Mouse (Mus musculus) C2C12 (cell line): ENCODE results near the gene Dhdh. TPM values are rescaled to one million over a fixed set of nuclear protein-coding genes. Genes with fewer than 3 reads are reported as not detected.

Experiments
- H3K27me3 ChIP-seq: one replicate; pipeline ENCODE4 v1.6.1; 2011; ENCODE audit not compliant: control insufficient read depth, insufficient read depth, insufficient read length
- H3K36me3 ChIP-seq: one replicate; pipeline ENCODE4 v1.6.1; 2011; ENCODE audit not compliant: control insufficient read depth, insufficient read depth
- H3K4me3 ChIP-seq: one replicate; pipeline ENCODE4 v1.5.1; 2011; ENCODE audit warnings: mild to moderate bottlenecking, control low read depth; ENCODE audit not compliant: poor library complexity, insufficient read depth, severe bottlenecking
- H3K79me2 ChIP-seq: one replicate; pipeline ENCODE4 v1.6.1; 2011; ENCODE audit not compliant: control insufficient read depth, insufficient read depth
- H3K79me3 ChIP-seq: one replicate; pipeline ENCODE4 v1.6.1; 2011; ENCODE audit warnings: low read depth, control low read depth
- H3ac ChIP-seq: one replicate; pipeline ENCODE3; 2011; ENCODE audit warnings: low read depth; ENCODE audit not compliant: control insufficient read depth, insufficient read length
- CEBPB ChIP-seq: IDR thresholded peaks from one replicate; pipeline ENCODE4 v1.6.1; 2011; ENCODE audit warnings: low read depth, mild to moderate bottlenecking, control low read depth, moderate library complexity
- CTCF ChIP-seq: IDR thresholded peaks from one replicate; pipeline ENCODE4 v1.5.1; 2011; ENCODE audit not compliant: control insufficient read depth, insufficient read depth, insufficient read length
- FOSL1 ChIP-seq: IDR thresholded peaks from one replicate; pipeline ENCODE4 v1.8.0; 2011; ENCODE audit warnings: mild to moderate bottlenecking, low read length; ENCODE audit not compliant: poor library complexity, insufficient read depth, severe bottlenecking
- MAX ChIP-seq: IDR thresholded peaks from one replicate; pipeline ENCODE4 v1.6.1; 2011; ENCODE audit warnings: mild to moderate bottlenecking, control low read depth
- MYOD1 ChIP-seq: IDR thresholded peaks from one replicate; pipeline ENCODE4 v1.6.1; 2011; ENCODE audit warnings: low read depth; ENCODE audit not compliant: control insufficient read depth, insufficient read length
- MYOG ChIP-seq: IDR thresholded peaks from one replicate; pipeline ENCODE4 v1.6.1; 2011; ENCODE audit not compliant: control insufficient read depth, insufficient read length; ENCODE audit errors: extremely low read depth
- USF1 ChIP-seq: IDR thresholded peaks from one replicate; pipeline ENCODE4 v1.6.1; 2011; ENCODE audit warnings: low read depth, mild to moderate bottlenecking, control low read depth, moderate library complexity
- polyA plus RNA-seq: library from polyadenylated mRNA; unstranded; fragments of >200 nt; fragmentation: generic; extraction: Trizol; gene quantifications from one replicate; pipeline ENCODE4 v1.2.1, GENCODE M21; 2012; ENCODE audit warnings: missing spikeins

The Dhdh gene
- polyA plus RNA-seq, 1 experiment = 0.07 TPM

DNA sequence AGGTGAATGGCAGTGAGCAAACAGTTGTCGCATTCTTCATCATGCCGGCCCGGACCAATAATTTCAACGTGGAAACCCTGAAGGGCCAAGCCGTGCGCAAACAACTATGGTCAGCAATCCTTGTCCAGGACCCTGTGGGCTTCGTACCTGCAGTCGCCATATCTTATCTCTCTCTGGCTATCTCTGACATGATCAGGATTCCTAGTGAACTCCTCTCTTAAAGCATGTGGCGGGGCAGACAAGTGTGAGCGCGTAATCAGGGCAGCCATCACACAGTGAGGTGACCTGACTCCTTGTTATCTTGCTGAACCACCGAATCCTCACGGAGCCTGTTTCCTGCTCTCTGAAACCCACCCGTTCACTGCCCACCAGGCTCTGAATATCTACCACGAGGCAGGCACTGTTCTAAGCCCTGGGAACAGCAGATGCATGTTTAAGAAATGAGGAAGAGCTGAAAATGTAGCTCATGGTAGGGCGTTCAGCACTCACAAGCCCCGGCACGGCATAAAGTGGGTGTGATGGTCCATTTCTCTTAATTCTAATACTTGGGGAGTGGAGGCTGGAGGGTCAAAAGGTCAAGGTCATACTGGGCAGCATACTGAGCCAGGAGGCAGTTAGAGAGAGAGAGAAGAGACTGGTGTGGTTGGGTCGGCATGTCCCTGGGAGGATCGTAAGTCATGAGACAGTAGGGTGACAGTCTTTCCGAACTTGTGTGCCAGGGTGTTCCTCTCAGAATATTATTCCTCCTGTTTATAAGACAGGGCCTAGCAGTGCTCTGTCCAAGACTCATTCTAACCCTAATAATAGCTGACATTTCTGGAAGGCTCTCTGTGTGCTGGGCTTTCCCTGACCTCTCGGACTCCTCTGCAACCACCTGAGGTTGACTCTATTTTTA, 44.8 kb downstream of the Dhdh start:
- Histone ChIP-seq H3K36me3 (peaks cover 35% of the 10 kb centered on the region), H3K79me2 (no peaks in the 10 kb centered on the region), H3K4me3 (no peak overlapping the region), H3K27me3 (no peaks in the 10 kb centered on the region), H3ac (no peak overlapping the region), H3K79me3 (no peaks in the 10 kb centered on the region)
- no peak for TF ChIP-seq MYOD1

DNA sequence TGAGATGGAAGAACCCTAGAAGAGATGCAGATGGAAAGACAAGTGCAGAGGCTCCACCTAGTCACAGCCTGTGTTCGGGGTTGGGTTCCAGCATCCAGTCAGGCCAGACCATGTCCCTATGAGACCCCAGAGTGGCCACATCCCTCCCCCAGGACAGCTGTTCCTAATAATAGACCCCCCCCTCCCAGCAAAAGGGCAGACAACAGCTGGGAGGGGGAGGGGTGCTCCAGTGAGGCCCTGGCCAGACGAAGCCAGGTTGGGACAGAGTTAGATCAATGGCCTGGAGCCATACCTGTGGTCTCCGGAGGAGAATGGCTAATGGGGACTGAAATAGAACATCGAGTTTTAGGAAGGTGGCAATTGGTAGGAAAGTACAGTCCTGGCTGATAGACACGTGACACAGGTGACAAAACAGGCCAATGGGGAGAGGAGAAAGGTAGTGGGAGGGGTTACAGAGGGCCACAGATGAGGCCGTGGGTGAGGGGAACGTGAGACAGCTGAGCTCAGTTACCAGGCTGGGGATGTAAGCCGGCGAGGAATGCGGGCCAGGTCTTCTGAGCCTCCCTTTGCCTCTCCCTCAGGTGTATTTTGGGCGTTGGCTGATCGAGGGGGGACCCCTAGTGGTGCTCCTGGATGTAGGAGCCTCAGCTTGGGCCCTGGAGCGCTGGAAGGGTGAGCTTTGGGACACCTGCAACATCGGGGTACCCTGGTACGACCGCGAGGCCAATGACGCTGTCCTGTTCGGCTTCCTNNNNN, 50.9 kb downstream of the Dhdh start, which contains the start of gene Ruvbl2:
Gene Ruvbl2, minus strand, starts transcription at position 576 of the 756 bp plus-strand sequence.
- H3K79me3 ChIP-seq = peaks cover 15% of the 10 kb centered on the region

DNA sequence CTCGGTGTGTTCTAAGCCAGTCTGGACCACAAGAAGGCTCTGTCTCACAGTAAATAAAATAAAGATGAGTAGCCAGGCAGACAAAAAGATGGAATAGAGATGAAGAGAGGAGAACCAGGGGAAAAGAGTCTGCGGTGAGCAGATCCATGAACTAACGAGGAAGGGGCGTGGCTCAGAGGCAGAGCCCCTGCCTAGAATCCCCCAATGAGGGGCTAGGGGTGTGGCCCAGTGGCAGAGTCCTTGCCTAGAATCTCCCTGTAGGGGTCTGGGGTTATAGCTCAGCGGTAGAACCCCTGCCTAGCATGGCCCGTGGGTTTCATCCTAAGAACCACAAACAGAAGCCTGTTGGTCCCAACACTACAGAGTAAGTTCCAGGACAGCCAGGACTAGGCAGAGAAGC, 51.6 kb downstream of the Dhdh start:
- Histone ChIP-seq H3K36me3 (peaks cover 11% of the 10 kb centered on the region), H3K4me3 (no peak overlapping the region), H3K27me3 (no peaks in the 10 kb centered on the region), H3K79me3 (peaks cover 21% of the 10 kb centered on the region), H3K79me2 (peaks cover 49% of the 10 kb centered on the region), H3ac (no peak overlapping the region)
- TF ChIP-seq FOSL1 (no peak), MAX (no peak), CEBPB (no peak), USF1 (no peak), CTCF (no peak), MYOG (no peak), MYOD1 (no peak)

More for the DNA sequence above, 50.9 kb downstream of the Dhdh start, which contains the start of gene Ruvbl2:
- no peak within 1 kb of the TSS for H3ac ChIP-seq
- no peak for TF ChIP-seq CEBPB
- TF ChIP-seq FOSL1 = no peak
- no peak for TF ChIP-seq MYOG
- TF ChIP-seq USF1 = no peak
- H3K36me3 ChIP-seq = peaks cover 11% of the 10 kb centered on the region
- H3K4me3 ChIP-seq = no peak within 1 kb of the TSS
- H3K27me3 ChIP-seq = no peaks in the 10 kb centered on the region
- H3K79me2 ChIP-seq = peaks cover 43% of the 10 kb centered on the region

DNA sequence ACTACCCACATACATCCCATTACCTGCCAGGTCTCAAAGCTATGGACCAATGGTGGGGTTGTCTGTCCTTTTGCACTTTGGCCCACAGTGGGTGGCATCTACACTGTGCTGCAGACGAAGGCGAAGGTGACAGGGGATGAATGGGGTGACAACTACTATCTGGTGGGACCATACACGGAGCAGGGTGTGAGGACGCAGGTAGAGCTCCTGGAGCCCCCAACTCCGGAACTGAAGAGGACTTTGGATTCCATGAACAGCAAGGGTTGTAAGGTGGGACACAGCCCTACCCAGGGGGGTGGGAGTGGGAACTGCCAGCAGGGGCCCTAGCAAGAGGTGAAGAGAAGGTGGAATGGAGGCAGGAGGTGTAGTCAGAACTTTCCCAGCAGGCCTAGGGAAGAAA, 52.2 kb downstream of the Dhdh start:
- Histone ChIP-seq H3K79me2 (peaks cover 55% of the 10 kb centered on the region), H3K79me3 (peaks cover 28% of the 10 kb centered on the region), H3K4me3 (no peak overlapping the region), H3ac (no peak overlapping the region), H3K27me3 (no peaks in the 10 kb centered on the region), H3K36me3 (peaks cover 7% of the 10 kb centered on the region)
- no peak for TF ChIP-seq MYOG
- no peak for TF ChIP-seq CTCF
- no peak for TF ChIP-seq CEBPB
- no peak for TF ChIP-seq MAX
- no peak for TF ChIP-seq FOSL1
- TF ChIP-seq USF1 = no peak
- no peak for TF ChIP-seq MYOD1

DNA sequence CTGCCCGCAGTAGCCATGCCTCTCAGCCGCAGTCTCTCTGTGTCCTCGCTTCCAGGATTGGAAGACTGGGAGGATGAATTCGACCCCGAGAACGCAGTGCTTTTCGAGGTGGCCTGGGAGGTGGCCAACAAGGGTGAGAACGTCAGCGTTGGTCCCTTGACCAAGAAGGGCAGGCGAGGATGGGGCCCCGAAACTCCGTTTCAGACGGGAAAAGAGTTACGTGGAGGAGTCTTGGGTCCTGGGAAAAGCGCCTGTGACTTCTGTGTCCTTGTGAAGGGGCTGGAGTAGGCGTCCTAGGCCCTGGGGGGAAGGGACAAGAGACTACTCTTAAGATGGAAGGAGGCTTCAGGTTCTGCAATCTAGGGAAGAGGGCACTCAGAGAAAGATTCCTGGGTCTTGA, 53.6 kb downstream of the Dhdh start:
- peaks cover 13% of the 10 kb centered on the region for H3K36me3 ChIP-seq
- H3ac ChIP-seq = peak overlapping the region; percentile 68
- no peak for TF ChIP-seq MYOG
- TF ChIP-seq FOSL1 = no peak
- TF ChIP-seq MAX = no peak
- no peak for TF ChIP-seq CEBPB
- TF ChIP-seq CTCF = no peak
- no peak for TF ChIP-seq USF1
- no peak for TF ChIP-seq MYOD1
- H3K27me3 ChIP-seq = no peaks in the 10 kb centered on the region
- peak overlapping the region; percentile 44 for H3K4me3 ChIP-seq
- peaks cover 36% of the 10 kb centered on the region for H3K79me3 ChIP-seq
- peaks cover 69% of the 10 kb centered on the region for H3K79me2 ChIP-seq
